Mouse (Mus musculus) stomach, postnatal 0 days (tissue): ENCODE results near the gene Egln1.

Source experiments
- CTCF ChIP-seq: IDR thresholded peaks from 2 replicates; pipeline ENCODE4 v1.5.1; 2016; ENCODE audit warnings: antibody characterized with exemption, low read depth, mild to moderate bottlenecking, moderate library complexity
- EP300 ChIP-seq: optimal IDR thresholded peaks from 2 replicates; pipeline ENCODE3; 2016; ENCODE audit warnings: antibody characterized with exemption

DNA sequence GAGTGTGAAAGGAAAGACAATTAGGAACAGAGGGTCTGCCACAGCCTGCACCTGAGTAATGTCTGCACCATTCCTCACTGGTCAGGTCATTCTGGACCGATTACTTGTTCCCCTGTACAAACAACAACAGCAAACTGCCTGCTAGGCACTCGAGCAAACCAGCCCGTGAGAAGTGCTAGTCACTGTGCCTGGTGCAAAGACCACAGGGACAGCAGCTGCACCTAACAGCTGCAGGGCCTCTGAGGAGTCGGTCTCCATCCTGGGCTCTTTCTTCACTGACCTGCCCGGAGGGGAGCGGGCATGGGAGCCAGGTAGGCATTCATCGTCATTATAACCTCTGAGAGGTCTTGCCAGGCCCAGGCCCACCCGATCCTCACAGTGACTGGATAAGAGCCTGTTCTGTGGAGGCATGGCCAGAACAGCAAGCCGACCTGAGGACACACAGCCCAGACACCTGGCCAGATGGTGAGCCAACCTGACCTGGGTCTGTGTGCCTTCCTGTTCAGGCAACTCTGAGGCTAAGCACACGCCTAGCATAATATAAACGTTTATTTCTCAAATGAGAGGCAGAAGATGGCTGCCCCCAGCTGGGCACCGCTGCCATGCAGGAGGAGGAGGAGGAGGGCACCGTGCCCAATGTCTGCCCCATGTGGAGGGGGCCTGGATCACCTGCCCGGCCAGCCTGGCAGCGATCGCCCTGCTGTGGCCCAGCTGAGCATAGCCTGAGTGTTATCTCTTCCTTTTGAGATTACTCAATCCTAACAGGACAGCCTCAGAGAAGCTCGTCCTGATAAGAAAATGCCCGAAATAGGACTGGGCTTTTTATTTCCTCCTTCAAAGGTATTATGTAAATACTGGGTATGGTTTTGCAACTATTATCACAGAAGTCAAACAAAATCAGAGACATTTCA lies 27.5 kb downstream of the Egln1 start:
- TF ChIP-seq CTCF: peak; percentile 21; the same call in 1 of the 2 replicates
- TF ChIP-seq EP300: no peak
